11 mouse cellular contexts compared by ENCODE assay signal in the genomic region with DNA sequence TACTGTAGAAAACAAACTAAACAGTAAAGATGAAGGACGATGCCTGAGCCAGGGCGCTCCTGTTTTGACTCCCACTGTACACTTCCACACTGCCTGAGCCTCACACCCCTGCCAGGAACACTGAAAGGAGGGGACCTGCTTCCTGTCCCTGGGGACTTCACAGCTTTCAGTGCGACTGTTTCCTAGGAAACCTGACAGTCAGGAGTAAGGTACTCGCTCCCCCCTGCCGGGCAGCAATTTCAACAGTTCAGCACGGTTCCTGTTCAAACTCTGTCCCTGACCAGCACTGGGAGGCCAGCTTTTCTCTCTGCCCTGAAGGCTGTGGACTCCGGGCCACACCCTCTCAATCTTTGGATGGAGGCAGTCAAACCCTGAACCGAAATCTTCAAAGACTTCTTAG. TPM values are rescaled to one million over a fixed set of nuclear protein-coding genes. Genes with fewer than 3 reads are reported as not detected.
A peak's percentile ranks its signal among the peaks of the same experiment; 100 is the strongest.
DNase-seq lines count a peak whose midpoint lies in the region; ATAC-seq and TF ChIP-seq lines count a peak whose summit lies in the region.
"Had no signal": no experiment of that assay in that cellular context is flagged by ENCODE, and none has a peak within 500 bp of the region (broad histone marks: within the 10 kb centered on the region; RNA-seq: fewer than 3 reads in every experiment).

No protein-coding gene starts in this region.

- H3K4me2 ChIP-seq in kidney, postnatal 0 days (ENCODE audit: low read length), result no peak overlapping the region
- H3K4me2 ChIP-seq in hindbrain, embryonic 12.5 days (replicated peaks), result peak overlapping the region; percentile 24; the same call in 1 of the 2 replicates
- H3K4me2 ChIP-seq in midbrain, postnatal 0 days (ENCODE audit: low read depth, low read length, poor library complexity, severe bottlenecking), result peak overlapping the region; percentile 28; the same call in 1 of the 2 replicates

- no peak overlapping the region for H3K9ac ChIP-seq in kidney, postnatal 0 days (ENCODE audit: low read depth, low read length)
- no peak overlapping the region for H3K9ac ChIP-seq in hindbrain, embryonic 12.5 days
- H3K9ac ChIP-seq in midbrain, postnatal 0 days (replicated peaks; ENCODE audit: low read length, poor library complexity, severe bottlenecking), result 0 out of 2 replicates have a peak overlapping the region, but pooled peaks have one; percentile 36

- H3K4me1 ChIP-seq in kidney, postnatal 0 days (replicated peaks; ENCODE audit: insufficient read depth, low read length), result no peaks in the 10 kb centered on the region
- H3K4me1 ChIP-seq in kidney, adult 2 months (ENCODE audit: control insufficient read depth, insufficient read depth, low read length), result no peaks in the 10 kb centered on the region
- peaks cover 10% of the 10 kb centered on the region for H3K4me1 ChIP-seq in hindbrain, embryonic 12.5 days
- peaks cover 8% of the 10 kb centered on the region for H3K4me1 ChIP-seq in midbrain, postnatal 0 days (ENCODE audit: insufficient read depth, low read length)

- H3K4me3 ChIP-seq in kidney, postnatal 0 days (replicated peaks; ENCODE audit: low read depth, low read length), result no peak overlapping the region
- H3K4me3 ChIP-seq in kidney, adult 2 months (ENCODE audit: insufficient read depth, low read depth, low read length), result no peak overlapping the region
- H3K4me3 ChIP-seq in hindbrain, embryonic 12.5 days, result no peak overlapping the region
- no peak overlapping the region for H3K4me3 ChIP-seq in midbrain, postnatal 0 days (ENCODE audit: low read depth, low read length)

- ATAC-seq in kidney, postnatal 0 days (replicated peaks; ENCODE audit: low FRiP score, low read depth), result 0 out of 2 replicates have a peak, but pooled peaks have one; percentile 46
- ATAC-seq in hindbrain, embryonic 12.5 days (ENCODE audit: low FRiP score), result peak; percentile 43; the same call in 1 of the 2 replicates
- ATAC-seq in midbrain, postnatal 0 days (ENCODE audit: low FRiP score), result peak; percentile 72

- no peaks in the 10 kb centered on the region for H3K27me3 ChIP-seq in kidney, postnatal 0 days (ENCODE audit: insufficient read depth, low read length)
- no peaks in the 10 kb centered on the region for H3K27me3 ChIP-seq in kidney, adult 2 months (replicated peaks; ENCODE audit: control insufficient read depth, insufficient read depth, low read length)
- H3K27me3 ChIP-seq in hindbrain, embryonic 12.5 days, result no peaks in the 10 kb centered on the region
- H3K27me3 ChIP-seq in midbrain, postnatal 0 days (ENCODE audit: insufficient read depth, low read length), result no peaks in the 10 kb centered on the region

- DNase-seq in kidney, postnatal 0 days (ENCODE audit: low spot score), result peak; percentile 28
- DNase-seq in kidney, adult 2 months, result no peak
- peak; percentile 64 for DNase-seq in embryo, embryonic 10 days (ENCODE audit: low spot score)
- DNase-seq in midbrain, postnatal 0 days (ENCODE audit: low spot score), result peak; percentile 73
- no peak for DNase-seq in urinary bladder, postnatal 25 days (ENCODE audit: low spot score)
- DNase-seq in yolk sac, embryonic 10.5 days (ENCODE audit: low spot score), result no peak
- no peak for DNase-seq in layer of hippocampus, adult 9-11 months
- DNase-seq: adrenal gland, adult 8-10 months; gastrocnemius, postnatal 14 days; kidney, adult 11 months had no signal

- H3K9me3 ChIP-seq in kidney, postnatal 0 days (replicated peaks; ENCODE audit: low read length), result no peaks in the 10 kb centered on the region
- no peaks in the 10 kb centered on the region for H3K9me3 ChIP-seq in hindbrain, embryonic 12.5 days (replicated peaks)
- H3K9me3 ChIP-seq in midbrain, postnatal 0 days (ENCODE audit: low read length), result no peaks in the 10 kb centered on the region

- TF ChIP-seq CTCF in kidney, postnatal 0 days (IDR thresholded peaks at IDR 0.05; ENCODE audit: low read depth), result no peak
- TF ChIP-seq CTCF in kidney, adult 2 months (conservative IDR thresholded peaks at IDR 0.05; ENCODE audit: insufficient read depth, insufficient read length, low read depth, low read length), result no peak
- TF ChIP-seq CTCF in midbrain, postnatal 0 days (IDR thresholded peaks at IDR 0.05), result no peak; the same call in 1 of the 2 replicates

- 7% methylated on average over 8 of the region's 8 CpGs for WGBS in kidney, postnatal 0 days
- 21% methylated on average over 8 of the region's 8 CpGs for WGBS in kidney, adult 2 months
- 7% methylated on average over 8 of the region's 8 CpGs for WGBS in hindbrain, embryonic 12.5 days
- 3% methylated on average over 8 of the region's 8 CpGs for WGBS in midbrain, postnatal 0 days

- H3K36me3 ChIP-seq in kidney, postnatal 0 days (ENCODE audit: insufficient read depth, low read length), result no peaks in the 10 kb centered on the region
- no peaks in the 10 kb centered on the region for H3K36me3 ChIP-seq in kidney, adult 2 months (ENCODE audit: control insufficient read depth, insufficient read depth, low read length)
- no peaks in the 10 kb centered on the region for H3K36me3 ChIP-seq in hindbrain, embryonic 12.5 days
- no peaks in the 10 kb centered on the region for H3K36me3 ChIP-seq in midbrain, postnatal 0 days (ENCODE audit: insufficient read depth, low read length)

- no peak for TF ChIP-seq POLR2A in kidney, adult 2 months (IDR thresholded peaks at IDR 0.05; ENCODE audit: low read depth, low read length)

- no peak overlapping the region for H3K27ac ChIP-seq in kidney, postnatal 0 days
- H3K27ac ChIP-seq in kidney, adult 2 months (ENCODE audit: insufficient read depth, low read depth, low read length), result no peak overlapping the region
- no peak overlapping the region for H3K27ac ChIP-seq in hindbrain, embryonic 12.5 days
- peak overlapping the region; percentile 43 for H3K27ac ChIP-seq in midbrain, postnatal 0 days (ENCODE audit: low read depth, low read length)

RNA-seq across cellular contexts. Expression of gene Trim66, which starts 0.8 kb away (rescaled TPM):
- polyA plus RNA-seq in kidney, postnatal 0 days (2015; fragmentation: Nextera tagmentation; extraction: Ambion mirVana), result 0.05 TPM in 1 of 2 replicates, not detected in the other
- polyA plus RNA-seq in kidney, adult 2 months (2012; rRNA removed), result 0.03 and 0.04 TPM in 2 replicates
- 0.08 and 0.12 TPM in 2 replicates for polyA plus RNA-seq in hindbrain, embryonic 12.5 days (2016; fragmentation: Nextera tagmentation; extraction: Ambion mirVana)
- total RNA-seq in midbrain, postnatal 0 days (2014; rRNA removed), result 9.1 and 10.1 TPM in 2 replicates
- 1.4 and 1.9 TPM in 2 replicates for polyA plus RNA-seq in midbrain, postnatal 0 days (2015; fragmentation: Nextera tagmentation; extraction: Ambion mirVana)

RNA-seq across cellular contexts. Expression of gene Rpl27a, which starts 11.8 kb away (rescaled TPM):
- polyA plus RNA-seq in kidney, postnatal 0 days (2015; fragmentation: Nextera tagmentation; extraction: Ambion mirVana), result 156 and 166 TPM in 2 replicates
- polyA plus RNA-seq in kidney, adult 2 months (2012; rRNA removed), result 278 and 374 TPM in 2 replicates
- 86.2 and 98.4 TPM in 2 replicates for polyA plus RNA-seq in hindbrain, embryonic 12.5 days (2016; fragmentation: Nextera tagmentation; extraction: Ambion mirVana)
- total RNA-seq in midbrain, postnatal 0 days (2014; rRNA removed), result 407 and 426 TPM in 2 replicates
- 84.7 and 92.9 TPM in 2 replicates for polyA plus RNA-seq in midbrain, postnatal 0 days (2015; fragmentation: Nextera tagmentation; extraction: Ambion mirVana)

Comparison
In these comparisons a context has a peak if more than half of its experiments do, and no peak if none do; other contexts are left out.
1. DNase-seq: peak in kidney, postnatal 0 days (single experiment), embryo, embryonic 10 days (single experiment) and midbrain, postnatal 0 days (single experiment); none in kidney, adult 2 months (single experiment), urinary bladder, postnatal 25 days (single experiment), yolk sac, embryonic 10.5 days (single experiment) and layer of hippocampus, adult 9-11 months (single experiment).
2. Peak in every context shown above with its lines, with median percentiles within 50 percentile points of each other: ATAC-seq.